Mouse (Mus musculus) lung, postnatal 0 days (tissue): ENCODE data around the gene Bnipl. TPM values are rescaled to one million over a fixed set of nuclear protein-coding genes. Genes with fewer than 3 reads are reported as not detected.

Source experiments
- ATAC-seq: fragments of 200-750 bp; cut with Nextera tagmentation; 2 replicates; pipeline ENCODE4 v1.8.0; 2017; ENCODE audit warnings: moderate library complexity
- DNase-seq: peaks from one replicate; pipeline ENCODE4 v3.0.0-alpha.2; 2016; ENCODE audit warnings: low spot score
- H3K27ac ChIP-seq: fragments of 300-500 bp; sonication (generic); 2 replicates; pipeline ENCODE4 v1.5.1; 2014; ENCODE audit warnings: antibody characterized with exemption, mild to moderate bottlenecking, low read length, mixed read lengths
- H3K27me3 ChIP-seq: fragments of 300-500 bp; sonication (generic); replicated peaks from 2 replicates; pipeline ENCODE4 v1.6.1; 2014; ENCODE audit warnings: low read length, mixed read lengths; ENCODE audit not compliant: insufficient read depth
- H3K36me3 ChIP-seq: fragments of 300-500 bp; sonication (generic); 2 replicates; pipeline ENCODE4 v1.6.1; 2014; ENCODE audit warnings: low read length, mixed read lengths; ENCODE audit not compliant: insufficient read depth
- H3K4me1 ChIP-seq: fragments of 300-500 bp; sonication (generic); 2 replicates; pipeline ENCODE4 v1.6.1; 2014; ENCODE audit warnings: antibody characterized with exemption, low read depth, low read length, mixed read lengths; ENCODE audit not compliant: insufficient read depth
- H3K4me2 ChIP-seq: fragments of 300-500 bp; sonication (generic); replicated peaks from 2 replicates; pipeline ENCODE4 v1.6.1; 2014; ENCODE audit warnings: low read depth, mild to moderate bottlenecking, low read length, moderate library complexity, mixed read lengths
- H3K4me3 ChIP-seq: fragments of 300-500 bp; sonication (generic); 2 replicates; pipeline ENCODE4 v1.5.1; 2014; ENCODE audit warnings: low read depth, low read length
- H3K9ac ChIP-seq: fragments of 300-500 bp; sonication (generic); replicated peaks from 2 replicates; pipeline ENCODE4 v1.6.1; 2014; ENCODE audit warnings: low read depth, mild to moderate bottlenecking
- H3K9me3 ChIP-seq: fragments of 300-500 bp; sonication (generic); 2 replicates; pipeline ENCODE4 v1.6.1; 2016; ENCODE audit warnings: low read length, mixed read lengths
- CTCF ChIP-seq: IDR thresholded peaks from 2 replicates; pipeline ENCODE4 v1.5.1; 2016; ENCODE audit warnings: antibody characterized with exemption, mild to moderate bottlenecking
- EP300 ChIP-seq: IDR thresholded peaks from 2 replicates; pipeline ENCODE4 v1.6.1; 2016; ENCODE audit warnings: antibody characterized with exemption, mild to moderate bottlenecking, control low read depth
- whole genome bisulfite sequencing: fragments of 180-500 bp; shearing (Covaris S2); extraction: QIAGEN DNeasy Blood & Tissue Kit; methylation state at CpG from one replicate; pipeline ENCODE4 v1.1.7; 2014; 5-methylcytosine and 5-hydroxymethylcytosine counted together
- polyA plus RNA-seq: library from polyadenylated mRNA; unstranded; fragments of >200 nt; fragmentation: Nextera tagmentation; extraction: Ambion mirVana; gene quantifications from 2 replicates; pipeline ENCODE4 v1.2.1, GENCODE M21; 2015

Bnipl gene
- polyA plus RNA-seq, 1 experiment from 2014 or later: 2.5 TPM

DNA sequence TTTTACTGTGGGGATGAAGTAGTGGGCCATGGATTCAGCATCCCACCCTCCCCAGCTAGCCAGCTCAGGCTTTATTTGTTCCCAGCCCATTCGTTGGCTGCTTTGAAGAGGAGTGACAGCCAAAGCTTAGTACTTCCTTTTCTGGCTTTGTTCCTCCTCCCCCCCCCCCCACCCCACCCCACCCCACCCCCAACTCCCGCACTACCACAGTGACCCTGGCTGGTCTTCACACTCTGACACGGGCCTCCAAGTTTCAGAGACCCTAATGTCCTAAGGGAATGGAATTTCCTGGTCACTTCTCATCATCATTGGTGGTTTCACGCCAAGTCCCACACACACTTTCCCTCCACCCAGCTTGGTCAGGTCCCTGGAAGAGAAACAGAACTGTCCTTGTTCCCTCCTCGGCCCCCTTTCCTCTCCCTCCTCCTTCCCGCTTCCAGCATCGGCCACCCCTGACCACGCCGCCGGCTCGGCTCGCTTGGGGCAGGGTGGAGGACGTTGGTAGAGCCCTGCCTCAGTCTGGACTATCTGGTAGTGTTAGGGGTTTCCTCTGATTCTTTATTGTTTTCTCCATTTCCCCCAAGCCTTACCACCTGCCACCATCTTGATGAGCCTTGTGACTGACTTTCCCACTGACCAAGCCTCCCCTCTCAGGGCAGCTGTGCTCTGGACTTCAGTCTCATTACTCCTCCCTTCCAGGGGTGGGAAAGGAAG is 21.1 kb downstream of the Bnipl start:
- Histone ChIP-seq H3K4me2 (peak overlapping the region; percentile 73), H3K4me3 (peak overlapping the region; percentile 94), H3K27ac (peak overlapping the region; percentile 96), H3K9me3 (no peaks in the 10 kb centered on the region), H3K9ac (peak overlapping the region; percentile 96), H3K4me1 (peaks cover 13% of the 10 kb centered on the region), H3K27me3 (no peaks in the 10 kb centered on the region), H3K36me3 (peaks cover 21% of the 10 kb centered on the region; the same call in 1 of the 2 replicates)
- ATAC-seq (peak; percentile 37), DNase-seq (peak; percentile 83)
- WGBS: under 1% methylated on average over 11 of the region's 13 CpGs
- TF ChIP-seq CTCF: no peak
- no peak for TF ChIP-seq EP300

DNA sequence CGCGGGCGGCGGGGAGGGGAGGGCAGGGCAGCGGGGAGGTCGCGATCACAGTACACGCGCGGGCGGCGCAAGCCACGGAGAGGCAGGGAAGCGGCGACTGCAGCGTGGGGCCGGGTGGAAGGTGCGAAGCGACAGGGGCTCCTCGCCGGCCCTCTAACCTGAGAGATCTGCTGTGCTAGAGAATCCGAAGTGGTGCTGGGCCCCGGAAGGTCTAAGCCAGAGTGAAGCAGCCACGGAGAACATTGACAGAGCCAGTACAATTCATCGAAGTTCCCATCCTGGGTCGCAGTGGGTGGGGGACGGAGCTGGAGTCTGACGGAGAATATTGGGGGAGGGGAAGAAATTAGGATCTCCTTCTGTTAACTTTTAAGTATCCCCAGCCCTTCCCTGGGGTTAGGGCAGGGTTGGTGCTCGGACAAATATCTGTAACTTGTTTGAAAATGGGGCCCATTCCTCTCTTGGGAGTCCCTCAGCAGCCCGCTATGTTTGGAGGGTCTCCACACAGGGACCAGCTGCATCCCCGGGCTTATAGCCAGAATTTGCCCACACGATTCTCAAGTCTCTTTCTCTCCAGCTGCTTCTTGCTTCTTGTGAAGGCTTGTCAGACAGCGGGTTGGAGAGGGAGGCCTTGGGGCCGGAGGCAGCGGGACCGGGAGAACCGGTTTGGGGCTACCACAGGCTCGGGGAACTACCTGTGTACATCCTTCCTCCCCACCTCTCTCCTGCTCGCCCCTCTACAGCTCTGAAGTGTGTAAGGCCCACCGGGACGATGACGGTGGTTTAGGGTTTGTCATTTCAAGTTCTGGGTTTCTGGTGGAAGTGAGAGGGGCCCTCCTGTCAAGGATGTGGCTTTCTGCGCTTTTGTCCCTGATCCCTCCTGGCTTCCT is 21.9 kb downstream of the Bnipl start:
- Histone ChIP-seq H3K4me1 (peaks cover 13% of the 10 kb centered on the region), H3K9me3 (no peaks in the 10 kb centered on the region), H3K27me3 (no peaks in the 10 kb centered on the region), H3K27ac (peak overlapping the region; percentile 96), H3K9ac (peak overlapping the region; percentile 96), H3K36me3 (peaks cover 13% of the 10 kb centered on the region; the same call in 1 of the 2 replicates), H3K4me3 (peak overlapping the region; percentile 94), H3K4me2 (peak overlapping the region; percentile 73)
- DNase-seq (peak; percentile 85), ATAC-seq (peak; percentile 32)
- no peak for TF ChIP-seq EP300
- no peak for TF ChIP-seq CTCF
- under 1% methylated on average over 41 of the region's 43 CpGs for whole genome bisulfite sequencing

DNA sequence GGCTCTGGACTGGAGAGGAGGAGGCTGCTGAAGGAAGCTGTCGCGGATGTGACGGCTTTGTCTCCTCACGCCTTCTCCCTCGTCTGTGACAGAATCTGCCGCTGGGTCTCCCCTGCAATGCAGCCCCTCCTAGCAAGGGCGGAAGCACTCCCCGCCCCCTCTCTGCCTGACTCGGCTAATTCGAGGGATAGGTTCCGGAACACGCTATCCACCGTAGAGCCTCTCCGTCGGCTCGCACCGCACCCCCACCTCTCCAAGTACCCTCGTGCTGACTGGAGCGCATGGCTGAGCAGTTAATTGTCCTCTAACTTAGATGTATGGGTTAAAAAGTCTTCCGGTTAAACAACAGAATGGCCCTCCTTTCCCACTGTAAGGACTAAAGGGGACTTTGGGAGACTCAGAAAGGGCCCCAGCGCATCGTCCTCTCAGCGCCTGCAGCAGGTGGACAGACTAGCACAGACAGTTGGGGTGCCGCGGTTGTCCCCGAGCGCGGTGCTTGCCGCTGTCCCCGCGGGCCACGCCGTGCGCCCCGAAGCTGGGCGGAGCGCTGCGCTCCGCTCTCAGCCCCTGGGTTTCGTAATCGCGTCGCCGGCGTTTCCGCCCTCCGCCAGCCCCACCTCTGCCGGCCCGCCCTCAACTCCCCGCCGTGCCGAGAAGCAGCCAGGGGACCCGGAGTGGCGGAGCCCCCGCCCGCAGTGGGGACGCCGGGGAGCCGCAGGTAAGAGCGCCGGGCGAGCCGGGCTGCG is 22.7 kb downstream of the Bnipl start, which contains the start of gene Cdc42se1:
TSS of gene Cdc42se1 (plus strand) at position 585 of the 746 bp plus-strand sequence.
- Histone ChIP-seq H3K4me2 (peak within 1 kb of the TSS; percentile 73), H3K36me3 (peaks cover 6% of the 10 kb centered on the region; the same call in 1 of the 2 replicates), H3K27ac (peak within 1 kb of the TSS; percentile 96), H3K27me3 (no peaks in the 10 kb centered on the region), H3K9me3 (no peaks in the 10 kb centered on the region), H3K4me3 (peak within 1 kb of the TSS; percentile 94), H3K9ac (peak within 1 kb of the TSS; percentile 96), H3K4me1 (peaks cover 13% of the 10 kb centered on the region)
- no peak for TF ChIP-seq EP300
- no peak for TF ChIP-seq CTCF
- DNase-seq: peak; percentile 95
- WGBS: under 1% methylated on average over 62 of the region's 64 CpGs
- ATAC-seq: peak; percentile 87

DNA sequence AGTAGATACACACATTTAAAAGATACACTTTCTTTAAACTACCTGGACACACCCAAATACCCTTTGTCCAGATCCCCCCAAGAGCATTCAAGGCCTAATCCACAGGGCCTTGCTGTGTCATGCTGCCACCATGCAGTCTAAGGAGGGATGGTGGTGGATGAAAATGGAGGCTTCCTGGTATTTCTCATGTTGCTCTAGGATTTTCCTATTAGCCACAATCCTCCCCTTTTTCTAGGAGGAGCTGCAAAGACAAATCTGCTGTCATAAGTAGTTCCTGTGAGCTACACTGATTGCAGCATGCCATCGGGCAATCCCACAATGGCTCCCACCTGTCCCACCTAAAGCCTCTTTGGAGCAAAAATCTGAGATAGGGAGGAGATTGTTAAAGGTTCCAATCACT is 23.8 kb downstream of the Bnipl start:
- no peak for TF ChIP-seq EP300
- TF ChIP-seq CTCF: no peak
- Histone ChIP-seq H3K36me3 (no peaks in the 10 kb centered on the region; the same call in 1 of the 2 replicates), H3K27ac (no peak overlapping the region), H3K4me3 (no peak overlapping the region), H3K27me3 (no peaks in the 10 kb centered on the region), H3K9me3 (no peaks in the 10 kb centered on the region), H3K4me2 (no peak overlapping the region), H3K4me1 (peaks cover 13% of the 10 kb centered on the region), H3K9ac (no peak overlapping the region)
- no peak for ATAC-seq
- no peak for DNase-seq
- WGBS: 5% methylated on average over 1 of the region's 1 CpGs

DNA sequence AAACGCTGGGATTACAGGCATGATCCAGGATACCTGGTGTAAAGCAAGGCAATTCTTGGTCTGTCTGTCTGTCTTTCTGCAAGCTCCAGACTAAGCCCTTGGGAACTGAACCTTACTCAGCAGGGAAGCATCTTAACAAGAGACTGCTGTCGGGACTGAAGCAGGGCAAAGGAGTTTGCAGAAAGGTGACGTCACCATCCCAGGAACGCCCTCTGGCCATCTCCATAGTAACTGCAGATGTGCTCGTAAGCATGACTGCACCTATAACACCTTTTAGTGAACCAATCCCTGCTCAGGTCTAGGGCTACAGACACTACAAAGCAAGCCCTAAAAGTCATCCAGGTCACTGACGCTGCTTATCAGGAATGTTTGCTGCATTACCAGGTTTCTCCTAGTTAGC is 26.7 kb downstream of the Bnipl start:
- 33% methylated on average over 6 of the region's 6 CpGs for WGBS
- TF ChIP-seq CTCF (peak; percentile 12; the same call in 1 of the 2 replicates), EP300 (no peak)
- no peak overlapping the region for H3K4me2 ChIP-seq
- no peak overlapping the region for H3K4me3 ChIP-seq
- no peak overlapping the region for H3K27ac ChIP-seq
- H3K9ac ChIP-seq: no peak overlapping the region
- ATAC-seq (no peak), DNase-seq (peak; percentile 64)
- no peaks in the 10 kb centered on the region for H3K27me3 ChIP-seq
- no peaks in the 10 kb centered on the region; the same call in 1 of the 2 replicates for H3K4me1 ChIP-seq
- no peaks in the 10 kb centered on the region for H3K9me3 ChIP-seq
- H3K36me3 ChIP-seq: 0 out of 2 replicates have a peak, but pooled peaks cover 4% of the 10 kb centered on the region
